Mouse (Mus musculus) frontal cortex, postnatal 14 days (tissue): ENCODE results near the gene Pde9a.

ENCODE experiments used
- DNase-seq, 2 experiments: peaks; one replicate each; pipeline ENCODE4 v3.0.0; 2022; ENCODE audit warnings: low spot score in 2 of 2

Gene Pde9a

GRCm38 (mm10) chr17:31462506-31462905 is 76.5 kb downstream of the Pde9a start:
- DNase-seq = no peak

- no peak for DNase-seq
Observed at GRCm38 (mm10) chr17:31466854-31467253, 80.8 kb downstream of the Pde9a start.

GRCm38 (mm10) chr17:31468496-31468895 is 82.5 kb downstream of the Pde9a start:
- DNase-seq = no peak

- no peak for DNase-seq
Observed at GRCm38 (mm10) chr17:31470766-31471418, 84.9 kb downstream of the Pde9a start.

- DNase-seq = no peak
Observed at GRCm38 (mm10) chr17:31474388-31474787, 88.4 kb downstream of the Pde9a start.

- DNase-seq = no peak
Observed at GRCm38 (mm10) chr17:31478606-31479005, 92.6 kb downstream of the Pde9a start.

GRCm38 (mm10) chr17:31479108-31479844 is 93.3 kb downstream of the Pde9a start:
- DNase-seq = no peak

GRCm38 (mm10) chr17:31486616-31487198 is 100.7 kb downstream of the Pde9a start:
- DNase-seq = no peak

- no peak for DNase-seq
Observed at GRCm38 (mm10) chr17:31487433-31488060, 101.5 kb downstream of the Pde9a start.

- DNase-seq = no peak
Observed at GRCm38 (mm10) chr17:31491355-31491754, 105.3 kb downstream of the Pde9a start.

- DNase-seq = peak; percentile 70 to 78
Observed at GRCm38 (mm10) chr17:31492416-31492815, 106.4 kb downstream of the Pde9a start.

- no peak for DNase-seq
Observed at GRCm38 (mm10) chr17:31494989-31495388, 109.0 kb downstream of the Pde9a start.

- no peak for DNase-seq
Observed at GRCm38 (mm10) chr17:31497726-31498125, 111.7 kb downstream of the Pde9a start.

GRCm38 (mm10) chr17:31499725-31500124 is 113.7 kb downstream of the Pde9a start:
- DNase-seq = no peak

GRCm38 (mm10) chr17:31500416-31500815 is 114.4 kb downstream of the Pde9a start:
- DNase-seq = no peak

- DNase-seq = no peak
Observed at GRCm38 (mm10) chr17:31500908-31501307, 114.9 kb downstream of the Pde9a start.

- DNase-seq = no peak
Observed at GRCm38 (mm10) chr17:31502261-31502927, 116.4 kb downstream of the Pde9a start.

GRCm38 (mm10) chr17:31503337-31503736 is 117.3 kb downstream of the Pde9a start:
- no peak for DNase-seq

- DNase-seq = no peak
Observed at GRCm38 (mm10) chr17:31503936-31504335, 117.9 kb downstream of the Pde9a start.

- no peak for DNase-seq
Observed at GRCm38 (mm10) chr17:31505013-31505412, 119.0 kb downstream of the Pde9a start.

GRCm38 (mm10) chr17:31506282-31506681 is 120.3 kb downstream of the Pde9a start:
- no peak for DNase-seq

- DNase-seq = no peak
Observed at GRCm38 (mm10) chr17:31510944-31511343, 124.9 kb downstream of the Pde9a start.
